Mouse (Mus musculus) spleen, adult 2 months (tissue): ENCODE measurements at regions not wholly inside any gene's neighbourhood (a gene's known extent, or its start where the extent isn't known, plus 50 kb on each side); places are given as distances from the start of the nearest gene placed in this dataset.

ENCODE experiments used
- CTCF ChIP-seq: fragments of 200-500 bp; IDR thresholded peaks from 2 replicates; pipeline ENCODE4 v1.5.1; 2011; ENCODE audit warnings: mild to moderate bottlenecking, inconsistent platforms; ENCODE audit not compliant: insufficient read depth, insufficient read length, insufficient replicate concordance; ENCODE audit errors: extremely low read depth
- POLR2A ChIP-seq: fragments of 200-500 bp; IDR thresholded peaks from 2 replicates; pipeline ENCODE4 v1.6.1; 2011; ENCODE audit warnings: low read depth, low read length, inconsistent platforms

- TF ChIP-seq CTCF (no peak), POLR2A (no peak)
Observed at GRCm38 (mm10) chr6:31079586-31080259, 120.8 kb upstream of the Klf14 start.
